Mouse (Mus musculus) ZHBTc4 (cell line): Measurements from ENCODE around the gene Lrch3.

Experiments used
- DNase-seq: peaks from one replicate; pipeline ENCODE4 v3.0.0-alpha.2; 2011; ENCODE audit warnings: low read depth, low spot score

The Lrch3 gene

DNA sequence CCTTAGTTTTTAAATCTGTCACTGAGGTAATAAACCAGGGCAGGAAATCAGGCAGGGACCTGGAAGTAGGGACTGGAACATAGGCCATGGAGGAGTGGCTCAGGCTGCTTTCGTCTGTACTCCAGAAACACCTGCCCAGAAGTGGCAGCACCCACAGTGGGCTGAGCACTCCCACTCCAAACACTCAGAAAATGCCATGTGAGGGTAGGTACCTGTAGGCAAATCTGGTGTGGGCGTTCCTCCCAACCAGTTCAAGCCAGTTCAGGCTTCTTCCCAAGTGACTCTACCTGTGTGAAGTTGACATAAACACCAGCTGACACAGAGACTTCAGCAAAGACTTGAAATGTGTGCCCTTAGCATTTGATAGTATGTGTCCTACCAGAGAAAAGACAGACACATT is 70.7 kb downstream of the Lrch3 start:
- DNase-seq = no peak

DNA sequence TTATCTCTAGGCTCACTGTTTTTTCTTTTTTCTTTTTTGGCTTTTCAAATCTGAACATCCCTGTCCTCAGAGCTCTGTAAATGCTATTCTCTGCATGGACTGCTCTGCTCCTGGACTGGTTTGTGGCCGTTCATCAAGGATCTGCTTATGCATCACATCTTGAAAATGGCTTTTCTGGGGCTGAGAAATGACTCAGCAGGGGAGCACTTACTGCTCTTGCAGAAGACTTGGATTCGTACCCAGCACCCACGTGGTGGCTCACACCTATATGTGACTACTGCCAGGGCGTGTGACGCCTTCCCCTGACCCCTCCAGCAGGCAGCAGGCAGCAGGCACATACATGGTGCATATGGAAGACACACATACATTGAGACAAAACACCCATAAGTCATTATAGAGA is 78.3 kb downstream of the Lrch3 start:
- DNase-seq = no peak

DNA sequence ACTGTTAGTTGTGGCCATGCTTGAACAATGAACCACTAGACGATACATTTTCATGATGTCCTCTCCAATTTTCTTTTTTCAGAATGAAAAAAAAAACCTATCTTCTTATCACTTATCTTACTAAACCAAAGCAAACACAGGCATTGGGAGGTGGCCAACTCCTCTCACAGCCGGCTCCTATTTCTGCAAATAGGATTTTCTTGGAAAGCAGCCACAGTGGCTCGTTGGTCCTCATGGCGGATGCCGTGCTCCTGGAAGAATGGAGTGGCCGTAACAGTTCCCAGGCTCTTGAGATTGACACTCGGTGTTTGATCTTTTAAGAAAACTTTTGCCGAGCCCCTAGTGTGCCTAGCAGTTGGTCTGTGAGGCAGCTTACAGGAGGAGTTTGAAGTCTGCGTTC is 91.3 kb downstream of the Lrch3 start:
- no peak for DNase-seq

DNA sequence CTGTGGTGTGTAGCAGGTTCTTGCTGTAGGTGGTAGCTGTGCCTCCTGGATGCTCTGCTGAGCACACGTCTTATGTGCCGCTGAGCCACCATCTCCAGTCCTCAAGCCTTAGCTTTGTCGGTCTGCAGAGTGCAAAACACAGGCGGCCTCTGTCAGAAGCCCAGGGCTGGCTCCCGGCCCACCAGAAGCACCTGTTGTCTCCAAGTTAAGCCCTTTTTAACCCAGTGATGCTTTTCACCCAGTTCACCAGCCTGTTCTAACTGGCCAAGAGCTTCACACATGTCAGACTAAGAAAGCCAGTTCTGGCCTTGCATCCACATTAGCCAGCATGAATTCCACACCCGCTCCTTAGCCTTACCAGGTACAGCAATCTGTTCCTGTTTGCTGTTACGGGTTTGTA is 93.0 kb downstream of the Lrch3 start:
- DNase-seq = no peak

DNA sequence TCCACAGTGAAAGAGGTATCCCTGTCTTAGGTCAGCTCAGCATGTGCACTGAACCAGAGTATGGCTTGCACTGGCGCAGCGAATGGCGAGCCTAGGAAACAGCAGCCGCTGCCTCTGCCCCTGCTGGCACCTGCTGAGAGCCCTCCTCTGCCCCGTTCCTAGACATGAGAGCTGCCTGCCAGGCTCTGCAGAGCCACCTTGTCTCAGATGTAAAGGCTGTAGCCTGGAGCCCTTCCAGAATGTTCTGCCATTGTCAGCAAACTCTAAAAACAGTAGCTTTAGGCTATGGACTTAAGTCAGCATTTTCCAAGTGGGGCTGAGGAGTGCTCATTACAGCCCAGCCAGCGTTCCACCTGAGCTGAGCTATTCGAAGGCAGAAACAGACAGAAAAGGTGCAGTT is 93.5 kb downstream of the Lrch3 start:
- no peak for DNase-seq

DNA sequence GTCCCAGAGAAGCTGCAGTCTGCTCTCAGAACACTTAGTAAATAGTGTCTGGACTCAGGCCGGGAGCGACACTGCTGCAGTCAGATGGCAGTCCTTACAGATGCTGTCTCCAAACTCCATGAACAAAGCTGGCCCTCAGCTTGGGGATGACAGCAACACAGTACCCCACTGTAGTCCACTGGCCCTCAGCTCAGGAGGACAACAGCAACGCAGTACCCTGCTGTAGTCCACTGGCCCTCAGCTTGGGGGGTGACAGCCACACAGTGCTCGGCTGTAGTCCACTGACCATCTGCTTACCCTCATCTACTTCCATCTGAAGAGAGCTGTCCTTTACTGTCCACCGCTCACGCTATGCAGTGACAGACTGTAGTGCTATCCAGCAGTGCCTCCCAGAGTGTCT is 96.3 kb downstream of the Lrch3 start:
- no peak for DNase-seq

DNA sequence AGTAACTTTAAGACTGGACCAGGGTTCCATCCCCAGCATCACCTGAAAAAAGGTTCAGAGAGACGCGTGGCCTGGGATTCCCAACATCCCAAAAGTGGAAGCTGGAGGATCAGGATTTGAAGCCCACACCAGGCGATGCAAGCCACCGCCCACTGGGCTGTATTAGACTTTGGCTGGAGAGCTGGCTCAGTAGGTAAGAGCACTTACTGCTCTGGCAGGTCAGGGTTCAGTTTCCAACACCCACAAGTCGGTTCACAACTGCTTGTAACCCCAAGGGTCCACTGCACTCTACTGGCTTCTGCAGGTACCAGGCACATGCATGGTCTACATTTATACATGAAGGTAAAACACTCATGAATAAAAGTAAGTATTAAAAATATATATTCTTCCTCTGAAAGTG is 99.9 kb downstream of the Lrch3 start:
- no peak for DNase-seq

DNA sequence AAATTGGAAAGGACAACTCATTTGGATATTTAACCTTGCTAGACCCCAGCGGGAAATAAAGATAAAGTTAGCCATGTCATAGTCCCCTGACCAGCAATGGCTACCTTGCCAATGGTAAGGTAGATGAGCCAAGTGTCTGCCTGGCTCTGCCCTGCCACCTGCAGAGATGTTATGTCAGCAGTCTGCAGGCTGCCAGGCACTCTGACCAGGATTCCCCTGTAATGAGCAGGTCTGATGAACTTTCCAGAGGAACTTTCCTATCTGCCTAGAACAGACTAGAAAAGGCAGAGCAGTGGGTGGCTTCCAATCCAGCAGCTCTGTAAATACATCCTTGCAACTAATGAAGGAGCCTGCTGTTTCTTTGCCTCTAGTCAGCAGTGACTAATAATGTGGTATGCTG is 101.0 kb downstream of the Lrch3 start:
- DNase-seq = no peak

DNA sequence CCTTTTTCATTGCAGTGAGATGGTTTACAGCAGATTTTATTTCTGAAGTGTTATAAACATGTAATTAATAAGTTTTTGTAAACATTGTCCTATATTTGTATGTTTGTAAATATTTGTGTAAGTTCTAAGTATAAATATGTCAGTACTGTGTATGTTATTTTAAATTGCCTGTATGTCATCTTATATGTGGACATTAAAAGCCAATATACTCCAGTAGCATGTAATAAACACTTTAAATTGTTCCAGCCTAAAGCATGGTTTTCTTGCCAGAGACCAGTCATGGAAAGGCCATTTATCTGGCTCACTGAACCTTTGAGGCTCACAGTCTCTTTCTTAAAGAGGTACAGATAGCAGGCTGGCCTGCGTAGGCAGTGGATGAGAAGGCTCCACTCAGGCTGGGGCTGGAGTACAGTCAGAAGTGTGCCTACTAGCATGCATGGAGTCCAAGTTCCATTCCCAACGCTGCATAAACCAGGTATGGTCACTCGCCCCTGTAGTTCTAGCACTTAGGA is 101.6 kb downstream of the Lrch3 start:
- no peak for DNase-seq

DNA sequence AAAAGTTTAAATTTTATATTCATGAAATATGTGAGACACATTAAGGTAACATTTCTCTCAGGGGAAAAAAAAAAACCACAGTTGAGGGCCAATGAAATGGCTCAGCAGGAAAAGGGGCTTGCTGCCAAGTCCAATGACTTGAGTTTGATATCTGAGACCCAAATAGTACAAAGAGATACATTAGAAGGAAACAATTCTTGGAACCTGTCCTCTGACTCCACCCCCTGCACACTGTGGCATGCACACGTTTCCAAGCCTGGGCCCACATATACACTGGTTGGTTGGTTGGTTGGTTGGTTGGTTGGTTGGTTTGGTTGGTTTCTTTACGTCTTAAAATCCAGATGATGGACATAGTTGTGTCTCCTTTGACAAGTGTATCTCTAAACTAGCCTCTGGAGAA is 102.1 kb downstream of the Lrch3 start:
- no peak for DNase-seq

DNA sequence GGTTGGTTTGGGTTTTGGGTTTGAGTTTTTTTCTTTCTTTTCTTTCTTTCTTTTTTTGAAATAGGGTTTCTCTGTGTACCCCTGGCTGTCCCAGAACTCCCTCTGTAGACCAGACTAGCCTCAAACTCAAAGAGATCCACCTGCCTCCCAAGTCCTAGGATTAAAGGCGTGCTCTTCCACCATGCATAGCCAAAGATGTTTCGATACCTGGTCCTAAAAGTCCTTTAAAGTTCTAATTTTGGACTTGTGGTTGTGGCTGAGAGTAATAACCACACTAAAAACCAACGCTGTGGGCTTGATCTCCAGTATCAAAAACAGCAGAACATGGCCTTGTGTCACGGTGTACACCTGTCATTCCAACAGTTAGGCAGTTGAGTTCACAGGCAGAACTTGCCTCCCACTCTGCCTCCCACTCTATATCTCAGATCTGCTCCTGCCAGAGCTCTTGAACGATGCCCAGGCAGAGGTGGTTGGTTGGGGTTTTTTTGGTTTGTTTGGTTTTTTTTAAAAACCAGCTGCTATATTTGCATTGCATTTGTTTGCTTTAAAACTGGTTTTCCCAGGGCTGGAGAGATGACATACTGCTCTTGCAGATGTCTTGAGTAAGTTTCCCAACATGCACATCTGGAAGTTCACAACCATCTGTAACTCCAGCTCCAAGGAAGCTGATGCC is 103.9 kb downstream of the Lrch3 start:
- DNase-seq = no peak

DNA sequence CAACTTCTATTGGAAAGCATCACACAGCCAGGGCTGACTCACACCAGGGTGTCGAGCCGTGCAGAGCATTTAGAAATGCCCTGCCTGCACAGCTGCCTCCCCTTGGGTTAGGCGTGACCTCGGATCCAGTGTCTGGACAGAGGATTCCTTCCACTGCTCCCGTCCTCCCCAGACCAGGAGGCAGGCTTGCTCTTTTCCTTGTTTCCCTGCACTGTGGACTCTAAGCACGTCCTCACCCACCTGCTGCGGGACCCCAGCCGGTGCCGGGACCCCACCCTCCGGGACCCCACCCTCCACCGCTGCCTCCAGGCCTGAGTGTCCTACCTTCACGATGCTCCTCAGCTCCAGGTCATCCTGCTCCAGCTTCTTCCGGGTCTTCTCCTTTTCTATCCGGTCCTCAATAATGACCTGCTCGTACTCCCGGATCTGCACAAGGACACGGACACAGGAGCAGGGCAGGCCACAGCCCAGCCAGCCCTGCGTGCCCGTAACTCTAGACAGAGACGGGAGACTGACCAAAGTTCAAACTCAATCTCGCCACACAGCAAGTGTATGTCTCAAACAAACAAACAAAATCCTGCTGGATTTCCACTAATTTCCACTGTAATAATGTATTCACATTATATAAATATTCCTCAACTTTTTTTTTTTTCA is 105.3 kb downstream of the Lrch3 start:
- peak; percentile 72 for DNase-seq

DNA sequence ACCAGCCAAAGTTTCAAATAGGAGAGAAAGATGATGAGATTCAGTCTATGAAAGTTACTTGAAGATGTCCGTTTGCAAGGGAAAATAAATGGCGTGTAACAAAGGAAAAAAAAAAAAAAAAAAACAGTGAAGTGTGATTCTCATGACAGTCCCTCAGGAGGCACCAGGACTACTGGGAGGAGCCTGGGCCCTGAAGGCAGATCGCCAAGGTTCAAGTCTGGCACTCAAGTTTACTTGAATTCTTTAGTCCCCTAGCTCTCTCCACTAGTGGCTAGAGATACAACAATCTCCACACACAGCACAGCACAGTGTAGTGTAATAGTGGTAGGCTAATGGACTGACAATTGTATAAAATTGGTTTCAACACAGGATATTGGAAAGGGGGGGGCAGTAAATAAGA is 107.5 kb downstream of the Lrch3 start:
- no peak for DNase-seq

DNA sequence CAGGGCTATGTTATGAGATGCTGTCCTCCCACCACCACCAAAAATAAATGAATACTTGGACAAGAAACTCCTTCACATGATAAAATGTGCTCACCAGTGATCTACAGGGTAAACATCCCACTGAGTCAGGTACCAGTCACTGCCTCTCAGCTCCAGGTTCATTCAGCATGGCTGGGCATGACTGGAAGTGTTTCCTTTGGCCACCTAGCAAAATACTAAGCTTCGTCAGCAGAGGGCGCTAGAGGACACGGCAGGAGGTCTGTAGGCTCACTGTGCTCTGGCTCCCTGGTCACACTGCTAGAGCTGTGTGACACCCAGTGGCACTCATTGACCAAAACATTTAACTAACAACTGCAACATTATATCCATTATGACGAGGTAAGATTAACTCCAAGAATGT is 109.8 kb downstream of the Lrch3 start:
- peak; percentile 91 for DNase-seq

DNA sequence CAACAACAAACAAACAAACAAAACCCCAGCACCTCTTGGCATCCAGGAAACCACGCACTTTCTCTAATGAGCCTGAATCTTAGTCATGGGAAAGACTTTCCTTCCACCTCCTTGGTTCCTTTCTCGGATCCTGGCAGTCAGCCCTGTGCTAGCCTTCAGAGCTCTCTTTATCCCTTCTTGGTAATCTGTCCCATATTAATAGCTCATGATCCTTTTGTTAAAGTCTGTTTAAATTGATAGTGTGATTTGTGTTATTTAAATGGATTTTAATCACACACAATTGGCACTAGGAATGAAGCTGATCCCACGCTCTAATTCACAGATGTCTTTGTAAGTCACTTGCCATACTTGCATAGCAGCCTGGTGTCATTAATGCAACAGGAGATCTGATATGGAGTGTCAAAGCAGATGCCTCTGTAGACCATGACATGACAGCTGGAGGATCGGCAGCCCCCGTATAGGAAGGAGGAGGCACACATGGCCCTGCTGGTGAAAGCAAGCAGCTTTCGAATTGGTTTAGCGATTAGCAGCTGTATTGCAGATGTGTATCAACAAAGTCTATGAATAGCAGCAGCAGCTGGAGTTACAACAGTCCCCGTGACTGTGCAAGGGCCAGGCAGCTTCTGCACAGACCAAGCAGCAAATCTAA is 110.7 kb downstream of the Lrch3 start:
- no peak for DNase-seq

DNA sequence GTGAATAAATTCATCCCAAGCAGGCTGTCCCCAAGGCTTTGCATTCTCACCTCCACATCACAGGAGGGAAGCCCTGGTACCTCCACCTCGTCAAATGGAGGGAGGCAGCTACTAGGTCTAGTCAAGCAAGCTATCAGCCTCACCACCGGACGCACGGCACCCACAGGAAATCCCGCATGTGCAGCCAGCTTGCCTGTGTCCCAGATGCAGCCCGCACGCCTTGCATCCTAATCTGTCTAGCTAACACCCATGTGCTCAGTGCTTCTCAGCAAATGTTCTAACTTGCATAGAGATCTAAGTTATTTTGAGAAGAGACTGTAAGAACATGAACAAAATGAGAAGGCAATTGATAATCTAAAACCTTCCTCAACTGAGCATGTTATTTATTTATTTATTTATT is 112.5 kb downstream of the Lrch3 start:
- no peak for DNase-seq

DNA sequence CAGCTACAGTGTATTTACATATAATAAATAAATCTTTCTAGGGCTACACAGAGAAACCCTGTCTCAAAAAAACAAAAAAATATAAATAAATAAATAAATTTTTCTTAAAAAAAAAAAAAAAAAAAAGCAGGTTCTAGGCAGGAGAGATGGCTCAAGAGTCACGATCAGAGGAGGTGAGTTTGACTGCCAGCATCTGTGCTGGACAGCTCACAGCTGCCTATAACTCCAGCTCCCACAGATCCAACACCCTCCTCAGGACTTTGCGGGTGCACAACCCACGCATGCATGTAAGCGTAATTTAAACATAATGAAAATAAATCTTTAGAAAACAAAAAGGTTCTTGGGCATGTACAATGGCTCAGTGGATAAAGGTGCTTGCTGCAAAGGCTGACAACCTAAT is 122.1 kb downstream of the Lrch3 start:
- no peak for DNase-seq

DNA sequence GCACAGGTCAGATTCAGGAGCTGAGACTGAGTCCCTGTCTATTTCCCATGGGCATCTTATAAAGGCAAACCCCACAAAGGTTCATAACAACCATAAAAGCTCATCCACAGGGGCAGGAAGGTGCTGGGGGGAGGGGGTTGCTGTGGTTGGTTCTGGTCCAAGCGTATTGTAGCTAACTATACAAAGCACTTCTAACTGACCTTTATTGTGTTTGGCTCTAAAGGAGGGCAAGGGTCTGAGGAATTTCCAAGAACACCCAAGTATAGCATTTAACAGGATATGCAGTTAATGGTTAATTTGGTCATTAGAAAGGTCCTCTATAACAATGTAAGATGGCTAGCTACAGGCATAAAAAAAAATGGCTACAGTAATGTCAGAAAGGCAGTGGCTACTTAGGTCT is 128.8 kb downstream of the Lrch3 start:
- DNase-seq = no peak

DNA sequence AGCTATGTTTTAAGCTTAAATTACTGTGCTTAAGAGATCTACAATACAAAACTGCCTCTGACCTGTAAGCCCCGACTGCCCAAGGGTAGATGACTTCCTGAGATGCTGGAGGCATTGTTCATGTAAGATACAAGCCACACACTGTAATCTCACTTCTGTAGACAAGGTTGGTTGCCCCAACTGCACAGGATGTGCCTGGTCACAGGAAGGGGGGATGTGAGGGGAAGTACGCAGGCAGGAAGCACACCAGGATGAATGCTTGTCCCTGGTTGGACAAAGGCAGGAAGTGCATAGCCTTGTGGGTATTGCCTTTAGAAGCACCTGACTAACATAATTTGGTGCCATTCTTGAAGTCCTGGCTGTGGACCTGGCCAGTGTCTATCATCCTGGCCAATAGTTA is 129.4 kb downstream of the Lrch3 start:
- peak; percentile 66 for DNase-seq

DNA sequence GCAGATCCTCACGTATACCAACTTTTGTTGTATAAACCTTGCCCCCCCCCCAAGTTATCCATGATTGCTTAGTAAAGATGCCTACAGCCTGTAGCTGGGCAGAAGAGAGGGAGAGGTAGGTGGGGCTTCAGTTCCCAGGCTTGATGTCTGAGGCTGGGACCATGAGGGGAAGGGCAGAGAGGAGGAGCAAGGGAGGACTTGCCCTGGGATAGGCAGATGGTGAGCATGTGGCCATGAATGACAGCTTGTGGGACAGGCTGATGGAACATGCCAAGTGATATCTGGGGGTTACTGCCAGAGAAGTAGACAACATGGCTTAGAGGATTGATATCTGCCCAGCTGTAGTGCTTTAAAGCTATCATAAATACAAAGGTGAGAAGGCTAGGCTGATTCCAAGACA is 134.1 kb downstream of the Lrch3 start:
- peak; percentile 52 for DNase-seq

DNA sequence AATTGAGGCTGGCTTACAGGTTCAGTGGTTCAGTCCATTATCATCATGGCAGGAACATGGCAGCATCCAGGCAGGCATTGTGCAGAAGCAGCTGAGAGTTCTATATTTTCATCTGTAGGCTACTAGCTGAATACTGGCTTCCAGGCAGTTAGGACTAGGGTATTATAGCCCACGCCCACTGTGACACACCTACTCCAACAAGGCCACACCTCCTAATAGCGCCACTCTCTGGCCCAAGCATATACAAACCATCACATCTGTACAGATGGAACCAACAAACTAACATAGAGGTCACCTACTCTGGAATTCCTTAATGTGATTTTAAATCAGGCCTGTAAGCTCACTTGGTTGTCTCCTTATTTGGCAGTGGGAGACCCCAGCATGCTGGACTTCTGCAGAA is 134.8 kb downstream of the Lrch3 start:
- peak; percentile 52 for DNase-seq

DNA sequence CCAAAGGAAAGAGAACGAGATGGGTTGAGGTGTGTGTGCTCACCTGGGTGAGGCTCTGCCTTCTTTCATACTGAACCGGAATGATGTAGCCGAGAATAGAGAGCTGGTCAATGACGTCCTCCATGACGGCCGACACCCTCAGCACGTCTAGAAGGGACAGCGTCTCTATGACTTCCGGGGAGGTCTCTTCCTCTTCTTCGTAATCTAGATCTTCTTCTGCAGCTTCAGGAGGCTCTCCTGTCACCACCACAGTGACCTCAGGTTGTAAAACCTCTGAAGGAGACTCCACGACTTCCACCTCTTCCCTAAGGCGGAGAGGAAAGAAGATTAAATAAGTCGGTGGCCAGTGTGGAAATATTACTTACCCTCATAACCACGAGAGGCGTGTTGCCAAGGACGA is 135.9 kb downstream of the Lrch3 start:
- DNase-seq = peak; percentile 26

DNA sequence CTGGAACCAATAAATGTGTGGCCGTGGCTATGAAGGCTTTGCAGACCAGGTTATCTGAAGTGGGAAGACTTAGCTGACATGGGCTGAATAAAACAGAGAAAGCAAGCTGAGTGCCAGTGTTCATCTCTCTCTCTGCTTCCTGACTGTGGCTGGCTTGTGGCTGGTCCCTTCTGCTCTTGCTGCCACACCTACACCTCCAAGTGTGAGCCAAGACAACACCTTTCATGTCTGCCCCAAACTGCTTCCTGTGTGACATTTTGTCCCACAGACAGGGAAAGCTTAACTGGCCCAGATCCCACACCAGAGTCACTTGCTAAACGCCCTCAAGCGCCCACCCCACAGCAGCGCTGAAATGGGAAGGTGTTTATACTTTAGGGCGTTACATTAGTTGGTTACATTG is 139.2 kb downstream of the Lrch3 start:
- DNase-seq = peak; percentile 45
